Mouse (Mus musculus): ENCODE data around the gene Rad52. TPM values are rescaled to one million over a fixed set of nuclear protein-coding genes. Genes with fewer than 3 reads are reported as not detected.

Gene Rad52
- polyA plus RNA-seq, 1 experiment from 2014 or later = 6.8 TPM

- no peaks in the 10 kb centered on the region for H3K4me1 ChIP-seq (replicated peaks; ENCODE audit: control insufficient read depth, insufficient read depth)
- H3K27me3 ChIP-seq (ENCODE audit: control insufficient read depth, insufficient read depth, low read length) = no peaks in the 10 kb centered on the region
- no peak for ATAC-seq (ENCODE audit: low FRiP score, low TSS enrichment)
- no peak overlapping the region for H3K27ac ChIP-seq (replicated peaks)
- 73% methylated on average over 11 of the region's 11 CpGs for WGBS
- no peak overlapping the region for H3K4me3 ChIP-seq (ENCODE audit: low read depth, low read length)
- no peaks in the 10 kb centered on the region for H3K9me3 ChIP-seq (ENCODE audit: control insufficient read depth, low read length)
- peak; percentile 24 for DNase-seq (ENCODE audit: low spot score)
- H3K4me2 ChIP-seq (replicated peaks; ENCODE audit: low read depth) = no peak overlapping the region
- no peak overlapping the region for H3K9ac ChIP-seq (ENCODE audit: low read length)
- no peaks in the 10 kb centered on the region for H3K36me3 ChIP-seq (ENCODE audit: control insufficient read depth, insufficient read depth, low read length)
- TF ChIP-seq EP300 (optimal IDR thresholded peaks at IDR 0.05) (no peak), CTCF (IDR thresholded peaks at IDR 0.05; ENCODE audit: low read depth) (no peak)
Observed at GRCm38 (mm10) chr6:119864341-119865034, 38.0 kb upstream of the Rad52 start.

GRCm38 (mm10) chr6:119883151-119883550 lies 19.3 kb upstream of the Rad52 start:
- Histone ChIP-seq H3K36me3 (ENCODE audit: control insufficient read depth, insufficient read depth, low read length) (no peaks in the 10 kb centered on the region), H3K27ac (replicated peaks) (no peak overlapping the region), H3K4me1 (replicated peaks; ENCODE audit: control insufficient read depth, insufficient read depth) (no peaks in the 10 kb centered on the region), H3K9me3 (ENCODE audit: control insufficient read depth, low read length) (no peaks in the 10 kb centered on the region), H3K4me2 (replicated peaks; ENCODE audit: low read depth) (no peak overlapping the region), H3K9ac (ENCODE audit: low read length) (no peak overlapping the region), H3K27me3 (ENCODE audit: control insufficient read depth, insufficient read depth, low read length) (no peaks in the 10 kb centered on the region), H3K4me3 (ENCODE audit: low read depth, low read length) (no peak overlapping the region)
- DNase-seq (ENCODE audit: low spot score) (no peak), ATAC-seq (ENCODE audit: low FRiP score, low TSS enrichment) (0 out of 2 replicates have a peak, but pooled peaks have one; percentile 38)
- WGBS = 59% methylated on average over 7 of the region's 7 CpGs
- TF ChIP-seq CTCF (IDR thresholded peaks at IDR 0.05; ENCODE audit: low read depth) (no peak), EP300 (optimal IDR thresholded peaks at IDR 0.05) (no peak)

- H3K27me3 ChIP-seq (ENCODE audit: control insufficient read depth, insufficient read depth, low read length) = no peaks in the 10 kb centered on the region
- no peak overlapping the region for H3K27ac ChIP-seq (replicated peaks)
- H3K4me1 ChIP-seq (replicated peaks; ENCODE audit: control insufficient read depth, insufficient read depth) = no peaks in the 10 kb centered on the region
- no peak overlapping the region for H3K9ac ChIP-seq (ENCODE audit: low read length)
- whole genome bisulfite sequencing = 88% methylated on average over 7 of the region's 7 CpGs
- ATAC-seq (ENCODE audit: low FRiP score, low TSS enrichment) (no peak), DNase-seq (ENCODE audit: low spot score) (no peak)
- no peaks in the 10 kb centered on the region for H3K36me3 ChIP-seq (ENCODE audit: control insufficient read depth, insufficient read depth, low read length)
- H3K9me3 ChIP-seq (ENCODE audit: control insufficient read depth, low read length) = no peaks in the 10 kb centered on the region
- no peak overlapping the region for H3K4me2 ChIP-seq (replicated peaks; ENCODE audit: low read depth)
- H3K4me3 ChIP-seq (ENCODE audit: low read depth, low read length) = no peak overlapping the region
- no peak for TF ChIP-seq CTCF (IDR thresholded peaks at IDR 0.05; ENCODE audit: low read depth)
- TF ChIP-seq EP300 (optimal IDR thresholded peaks at IDR 0.05) = no peak
Observed at GRCm38 (mm10) chr6:119892711-119893110, 9.8 kb upstream of the Rad52 start.

- TF ChIP-seq EP300 (optimal IDR thresholded peaks at IDR 0.05) (no peak), CTCF (IDR thresholded peaks at IDR 0.05; ENCODE audit: low read depth) (no peak)
- H3K4me3 ChIP-seq (ENCODE audit: low read depth, low read length) = peak overlapping the region; percentile 88
- H3K36me3 ChIP-seq (ENCODE audit: control insufficient read depth, insufficient read depth, low read length) = 0 out of 2 replicates have a peak, but pooled peaks cover 2% of the 10 kb centered on the region
- peak overlapping the region; percentile 96 for H3K9ac ChIP-seq (ENCODE audit: low read length)
- no peaks in the 10 kb centered on the region for H3K27me3 ChIP-seq (ENCODE audit: control insufficient read depth, insufficient read depth, low read length)
- 14% methylated on average over 15 of the region's 15 CpGs for WGBS
- peak overlapping the region; percentile 98 for H3K27ac ChIP-seq (replicated peaks)
- ATAC-seq (ENCODE audit: low FRiP score, low TSS enrichment) (no peak), DNase-seq (ENCODE audit: low spot score) (no peak)
- H3K4me2 ChIP-seq (replicated peaks; ENCODE audit: low read depth) = peak overlapping the region; percentile 71
- H3K9me3 ChIP-seq (ENCODE audit: control insufficient read depth, low read length) = no peaks in the 10 kb centered on the region
- H3K4me1 ChIP-seq (replicated peaks; ENCODE audit: control insufficient read depth, insufficient read depth) = peaks cover 4% of the 10 kb centered on the region
Observed at GRCm38 (mm10) chr6:119903081-119903789, 737 bp downstream of the Rad52 start.

- H3K4me1 ChIP-seq (replicated peaks; ENCODE audit: control insufficient read depth, insufficient read depth) = peaks cover 4% of the 10 kb centered on the region
- 79% methylated on average over 5 of the region's 5 CpGs for WGBS
- no peak for DNase-seq (ENCODE audit: low spot score)
- H3K4me2 ChIP-seq (replicated peaks; ENCODE audit: low read depth) = no peak overlapping the region
- no peak for ATAC-seq (ENCODE audit: low FRiP score, low TSS enrichment)
- H3K9ac ChIP-seq (ENCODE audit: low read length) = no peak overlapping the region
- H3K27ac ChIP-seq (replicated peaks) = no peak overlapping the region
- no peaks in the 10 kb centered on the region for H3K27me3 ChIP-seq (ENCODE audit: control insufficient read depth, insufficient read depth, low read length)
- no peak for TF ChIP-seq CTCF (IDR thresholded peaks at IDR 0.05; ENCODE audit: low read depth)
- no peak for TF ChIP-seq EP300 (optimal IDR thresholded peaks at IDR 0.05)
- no peaks in the 10 kb centered on the region for H3K9me3 ChIP-seq (ENCODE audit: control insufficient read depth, low read length)
- 0 out of 2 replicates have a peak, but pooled peaks cover 2% of the 10 kb centered on the region for H3K36me3 ChIP-seq (ENCODE audit: control insufficient read depth, insufficient read depth, low read length)
- no peak overlapping the region for H3K4me3 ChIP-seq (ENCODE audit: low read depth, low read length)
Observed at GRCm38 (mm10) chr6:119905461-119905860, 3.0 kb downstream of the Rad52 start.

- DNase-seq (ENCODE audit: low spot score) (no peak), ATAC-seq (ENCODE audit: low FRiP score, low TSS enrichment) (no peak)
- Histone ChIP-seq H3K27ac (replicated peaks) (no peak overlapping the region), H3K4me3 (ENCODE audit: low read depth, low read length) (no peak overlapping the region), H3K36me3 (ENCODE audit: control insufficient read depth, insufficient read depth, low read length) (peaks cover 26% of the 10 kb centered on the region), H3K9me3 (ENCODE audit: control insufficient read depth, low read length) (no peaks in the 10 kb centered on the region), H3K4me2 (replicated peaks; ENCODE audit: low read depth) (no peak overlapping the region), H3K27me3 (ENCODE audit: control insufficient read depth, insufficient read depth, low read length) (no peaks in the 10 kb centered on the region), H3K9ac (ENCODE audit: low read length) (no peak overlapping the region), H3K4me1 (replicated peaks; ENCODE audit: control insufficient read depth, insufficient read depth) (no peaks in the 10 kb centered on the region)
- 69% methylated on average over 5 of the region's 5 CpGs for WGBS
- TF ChIP-seq EP300 (optimal IDR thresholded peaks at IDR 0.05) (no peak), CTCF (IDR thresholded peaks at IDR 0.05; ENCODE audit: low read depth) (no peak)
Observed at GRCm38 (mm10) chr6:119912046-119912445, 9.5 kb downstream of the Rad52 start.
